Mouse (Mus musculus) liver, embryonic 14.5 days (tissue): ENCODE measurements at regions not wholly inside any gene's neighbourhood (a gene's known extent, or its start where the extent isn't known, plus 50 kb on each side); places are given as distances from the start of the nearest gene placed in this dataset.

Experiments
- ATAC-seq: fragments of 200-750 bp; cut with Nextera tagmentation; 2 replicates; pipeline ENCODE4 v1.8.0; 2017; ENCODE audit warnings: moderate number of reproducible peaks, mild to moderate bottlenecking, moderate library complexity; ENCODE audit not compliant: insufficient read depth
- DNase-seq, 3 experiments: peaks; one replicate each; pipeline ENCODE4 v3.0.0-alpha.2; 2012 to 2013; ENCODE audit warnings: low read depth in 3 of 3, low spot score in 3 of 3
- H3K27ac ChIP-seq: fragments of 300-500 bp; sonication (generic); 2 replicates; pipeline ENCODE4 v1.5.1; 2014; ENCODE audit warnings: moderate library complexity, mild to moderate bottlenecking, control low read depth, inconsistent platforms
- H3K27me3 ChIP-seq: fragments of 300-500 bp; sonication (generic); 2 replicates; pipeline ENCODE4 v1.6.1; 2014; ENCODE audit warnings: mild to moderate bottlenecking, low read length, moderate library complexity; ENCODE audit not compliant: control insufficient read depth, insufficient read depth
- H3K36me3 ChIP-seq: fragments of 300-500 bp; sonication (generic); replicated peaks from 2 replicates; pipeline ENCODE4 v1.6.1; 2014; ENCODE audit warnings: low read depth; ENCODE audit not compliant: control insufficient read depth, insufficient read depth
- H3K4me1 ChIP-seq, 2 experiments: fragments of 200-500 bp in 1 of 2; fragments of 300-500 bp in 1 of 2; sonication (generic) in 1 of 2; replicated peaks; 2 replicates each; pipeline ENCODE4 v1.6.1; 2012 to 2014; ENCODE audit warnings: antibody characterized with exemption in 1 of 2, inconsistent platforms in 1 of 2, low read length in 1 of 2; ENCODE audit not compliant: control insufficient read depth in 2 of 2, insufficient read depth in 2 of 2
- H3K4me2 ChIP-seq: fragments of 300-500 bp; sonication (generic); 2 replicates; pipeline ENCODE4 v1.6.1; 2014; ENCODE audit warnings: low read depth, mild to moderate bottlenecking, control low read depth, moderate library complexity
- H3K4me3 ChIP-seq, 2 experiments: fragments of 200-500 bp in 1 of 2; fragments of 300-500 bp in 1 of 2; sonication (generic) in 1 of 2; 2 replicates each; pipeline ENCODE4 v1.5.1; 2012 to 2014; ENCODE audit warnings: low read depth in 2 of 2, low read length in 2 of 2, mild to moderate bottlenecking in 2 of 2, control low read depth in 1 of 2, inconsistent platforms in 1 of 2, moderate library complexity in 1 of 2; ENCODE audit not compliant: insufficient read depth in 1 of 2
- H3K9ac ChIP-seq: fragments of 300-500 bp; sonication (generic); replicated peaks from 2 replicates; pipeline ENCODE4 v1.6.1; 2014; ENCODE audit warnings: mild to moderate bottlenecking, control low read depth, moderate library complexity
- H3K9me3 ChIP-seq: fragments of 300-500 bp; sonication (generic); 2 replicates; pipeline ENCODE4 v1.6.1; 2016; ENCODE audit warnings: low read length, mixed read lengths; ENCODE audit not compliant: control insufficient read depth
- CTCF ChIP-seq: IDR thresholded peaks from 2 replicates; pipeline ENCODE4 v1.5.1; 2016; ENCODE audit warnings: antibody characterized with exemption, low read depth, control low read depth
- EP300 ChIP-seq: IDR thresholded peaks from 2 replicates; pipeline ENCODE4 v1.6.1; 2016; ENCODE audit warnings: antibody characterized with exemption, low read depth
- WGBS: fragments of 180-500 bp; shearing (Covaris S2); extraction: QIAGEN DNeasy Blood & Tissue Kit; methylation state at CpG from one replicate; pipeline ENCODE4 v1.1.7; 2014; ENCODE audit not compliant: insufficient replicate concordance; 5-methylcytosine and 5-hydroxymethylcytosine counted together

DNA sequence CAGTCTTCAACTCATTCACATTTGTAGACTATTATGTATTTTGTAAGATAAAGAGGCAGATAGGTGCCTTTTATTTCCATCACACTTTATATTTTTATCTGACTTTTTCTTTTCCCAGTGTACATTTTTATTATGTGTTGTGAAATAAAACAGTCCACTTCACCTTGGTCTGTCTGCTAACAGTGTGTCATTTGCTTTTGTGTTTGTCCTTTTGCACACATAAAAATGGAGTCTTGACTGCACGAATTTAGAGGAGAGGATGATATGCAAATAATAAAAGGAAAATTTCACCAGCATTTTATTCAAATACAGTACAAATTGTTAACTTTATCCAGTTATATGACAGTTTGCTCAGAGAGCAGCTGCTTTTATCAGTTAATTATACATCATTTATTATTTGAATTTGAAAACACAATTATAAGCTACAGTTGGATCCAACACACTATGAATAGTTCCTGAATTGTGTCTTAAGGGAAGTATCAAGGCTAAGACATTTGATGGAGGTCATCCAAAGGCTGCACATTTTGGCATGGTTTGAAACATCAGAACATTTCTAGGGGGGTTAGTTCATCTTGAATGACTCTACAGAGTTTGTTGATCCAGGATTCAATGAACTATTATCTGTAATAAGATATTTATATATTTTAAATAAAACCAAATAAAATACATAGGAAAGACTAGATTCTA, 588.6 kb upstream of the Klf6 start:
- no peak overlapping the region for H3K4me3 ChIP-seq
- H3K27me3 ChIP-seq: no peaks in the 10 kb centered on the region
- 33% methylated on average over 1 of the region's 1 CpGs for WGBS
- no peak overlapping the region for H3K27ac ChIP-seq
- no peak for ATAC-seq
- H3K4me1 ChIP-seq: no peaks in the 10 kb centered on the region
- no peaks in the 10 kb centered on the region for H3K9me3 ChIP-seq
- no peak overlapping the region for H3K4me2 ChIP-seq
- no peak for DNase-seq
- H3K9ac ChIP-seq: no peak overlapping the region
- TF ChIP-seq CTCF (no peak), EP300 (no peak)
- no peaks in the 10 kb centered on the region for H3K36me3 ChIP-seq

DNA sequence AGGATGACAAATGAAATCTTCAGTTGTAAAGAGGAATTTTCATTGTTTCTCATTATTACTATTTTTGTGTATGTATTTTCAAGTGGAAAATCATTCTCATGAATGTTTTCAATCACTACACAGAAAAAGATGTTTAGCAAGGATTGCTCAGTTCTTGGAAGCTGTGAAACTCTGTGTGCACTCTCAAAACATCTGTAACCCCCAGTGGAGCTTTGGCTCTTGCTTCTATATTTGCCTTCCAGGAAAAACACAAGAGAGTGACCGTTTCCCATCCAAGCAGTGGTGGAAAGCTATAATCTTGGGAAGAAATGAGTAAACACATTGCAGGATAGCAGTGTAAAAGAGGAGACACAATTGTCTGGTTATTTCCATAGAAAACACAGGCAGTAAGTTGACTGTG, 584.7 kb upstream of the Klf6 start:
- WGBS: 53% methylated on average over 1 of the region's 1 CpGs
- ATAC-seq: no peak
- H3K27me3 ChIP-seq: no peaks in the 10 kb centered on the region
- no peak overlapping the region for H3K9ac ChIP-seq
- no peaks in the 10 kb centered on the region for H3K36me3 ChIP-seq
- TF ChIP-seq CTCF (no peak), EP300 (no peak)
- no peak overlapping the region for H3K27ac ChIP-seq
- H3K4me1 ChIP-seq: no peaks in the 10 kb centered on the region
- H3K9me3 ChIP-seq: no peaks in the 10 kb centered on the region
- no peak overlapping the region for H3K4me2 ChIP-seq
- no peak overlapping the region for H3K4me3 ChIP-seq
- no peak for DNase-seq

DNA sequence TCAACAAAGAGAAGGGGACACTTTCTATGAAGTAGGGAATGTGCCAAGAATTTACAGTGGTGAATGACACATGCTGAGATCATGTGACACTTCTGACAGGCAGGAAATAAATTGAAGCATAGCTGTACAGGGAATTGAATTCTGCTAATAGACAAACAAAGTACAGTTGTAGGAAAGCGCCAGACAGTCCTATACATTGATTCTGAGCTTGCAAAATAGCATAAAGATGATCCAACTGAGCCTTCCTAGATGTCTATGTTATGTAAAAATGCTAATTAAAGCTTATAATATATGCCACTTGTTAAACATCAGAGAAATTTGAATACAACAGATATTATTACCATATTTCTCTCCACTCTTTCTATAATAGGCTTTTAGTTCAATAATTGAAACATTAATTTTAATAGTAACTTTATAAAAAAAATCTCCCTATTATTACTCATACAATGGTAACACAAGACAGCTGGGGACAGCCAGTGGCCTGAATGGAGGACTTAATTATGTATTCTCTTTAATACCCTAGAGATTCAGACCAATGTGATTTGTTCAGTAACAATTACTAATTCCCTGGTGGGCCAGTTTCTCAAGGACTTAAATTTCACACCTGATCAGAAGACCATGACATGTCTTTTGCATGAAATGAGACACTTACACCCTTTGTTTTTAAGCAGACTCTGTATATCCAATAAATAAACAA, 571.4 kb upstream of the Klf6 start:
- H3K4me2 ChIP-seq: no peak overlapping the region
- no peaks in the 10 kb centered on the region for H3K4me1 ChIP-seq
- H3K27ac ChIP-seq: no peak overlapping the region
- no peak overlapping the region for H3K4me3 ChIP-seq
- no peak overlapping the region for H3K9ac ChIP-seq
- ATAC-seq (no peak), DNase-seq (no peak)
- H3K9me3 ChIP-seq: no peaks in the 10 kb centered on the region
- H3K27me3 ChIP-seq: no peaks in the 10 kb centered on the region
- TF ChIP-seq CTCF (no peak), EP300 (no peak)
- WGBS: 34% methylated on average over 1 of the region's 1 CpGs
- no peaks in the 10 kb centered on the region for H3K36me3 ChIP-seq

DNA sequence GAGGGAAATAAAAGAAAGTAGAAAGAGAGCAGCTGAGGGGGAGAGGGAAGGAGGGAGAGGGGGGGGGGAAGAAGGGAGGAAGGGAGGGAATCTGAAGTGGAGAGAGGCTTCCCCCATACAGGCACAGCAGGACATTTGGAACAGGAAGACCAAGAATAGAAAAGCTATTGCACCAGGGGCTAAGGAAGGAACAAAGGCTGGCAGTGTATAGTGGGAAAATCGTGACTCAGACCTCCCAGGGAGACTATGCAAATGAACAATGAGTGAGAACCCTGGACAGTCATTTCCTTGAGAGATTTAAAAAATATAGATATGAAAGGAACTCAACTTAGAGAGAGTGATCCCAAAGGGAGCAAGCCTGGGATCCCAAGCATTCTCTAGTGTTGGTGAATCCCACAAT, 559.1 kb upstream of the Klf6 start:
- Histone ChIP-seq H3K27me3 (no peaks in the 10 kb centered on the region), H3K9ac (no peak overlapping the region), H3K27ac (no peak overlapping the region), H3K9me3 (no peaks in the 10 kb centered on the region), H3K4me3 (no peak overlapping the region), H3K4me1 (no peaks in the 10 kb centered on the region; a peak in 1 of 4 replicates), H3K4me2 (no peak overlapping the region), H3K36me3 (no peaks in the 10 kb centered on the region)
- no peak for TF ChIP-seq EP300
- TF ChIP-seq CTCF: no peak
- DNase-seq: no peak
- ATAC-seq: no peak
- 5% methylated on average over 1 of the region's 1 CpGs for WGBS

- no peak overlapping the region for H3K27ac ChIP-seq
- H3K4me2 ChIP-seq: no peak overlapping the region
- DNase-seq: no peak
- no peaks in the 10 kb centered on the region for H3K9me3 ChIP-seq
- no peaks in the 10 kb centered on the region for H3K36me3 ChIP-seq
- TF ChIP-seq CTCF: no peak
- no peaks in the 10 kb centered on the region; a peak in 1 of 4 replicates for H3K4me1 ChIP-seq
- H3K4me3 ChIP-seq: no peak overlapping the region
- ATAC-seq: no peak
- H3K9ac ChIP-seq: no peak overlapping the region
- no peaks in the 10 kb centered on the region for H3K27me3 ChIP-seq
- 62% methylated on average over 4 of the region's 4 CpGs for WGBS
Measured at GRCm38 (mm10) chr13:5306688-5307087, 554.6 kb upstream of the Klf6 start.
